Mouse (Mus musculus): ENCODE measurements around the gene Bcas1. TPM values are rescaled to one million over a fixed set of nuclear protein-coding genes. Genes with fewer than 3 reads are reported as not detected.

Bcas1 gene
- polyA plus RNA-seq, 1 experiment from 2014 or later: 1.8 TPM

DNA sequence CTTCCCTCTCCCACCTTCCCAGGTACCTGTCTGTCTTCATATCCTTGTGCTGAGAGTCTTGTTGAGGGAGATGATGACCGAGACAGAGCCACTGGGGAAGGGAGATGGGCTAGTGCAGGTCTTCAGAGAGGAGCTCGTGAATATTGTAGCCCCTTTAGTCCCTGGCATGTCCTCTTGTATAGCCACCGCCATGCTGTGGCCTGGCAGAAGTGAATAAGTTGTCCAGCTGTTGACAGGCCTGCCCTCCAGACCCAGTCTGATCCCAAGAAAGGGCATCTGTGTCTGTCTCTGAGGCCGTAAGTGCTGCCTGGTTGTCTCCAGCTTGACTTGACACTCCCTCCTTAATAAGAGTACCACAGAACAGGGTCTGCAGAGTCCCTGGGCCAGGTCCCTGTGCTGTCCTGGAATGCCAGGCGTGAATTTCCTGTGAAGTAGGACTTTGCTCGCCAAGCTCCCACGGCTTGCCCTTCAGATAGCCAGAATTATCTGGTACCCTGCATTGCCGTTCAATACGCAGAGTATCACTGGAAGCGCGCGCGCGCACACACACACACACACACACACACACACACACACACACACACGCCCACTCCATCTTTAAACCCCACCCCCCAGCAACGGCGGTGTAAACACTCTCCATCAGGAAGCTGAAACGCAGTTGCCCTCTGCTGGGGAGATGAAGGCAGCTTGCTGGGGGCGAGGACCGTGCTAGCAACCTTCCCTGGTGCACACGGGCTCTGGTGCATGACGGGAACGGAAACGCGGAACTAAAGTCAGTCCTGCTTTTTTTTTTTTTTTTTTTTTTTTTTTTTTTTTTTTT lies 108.7 kb downstream of the Bcas1 start:
- H3K4me1 ChIP-seq: peaks cover 40% of the 10 kb centered on the region
- H3K9me3 ChIP-seq (replicated peaks): no peaks in the 10 kb centered on the region
- peak; percentile 91 for DNase-seq (ENCODE audit: low spot score)
- peak overlapping the region; percentile 54 for H3K4me3 ChIP-seq
- no peaks in the 10 kb centered on the region for H3K36me3 ChIP-seq
- 11% methylated on average over 25 of the region's 25 CpGs for WGBS
- peaks cover 24% of the 10 kb centered on the region for H3K27me3 ChIP-seq (ENCODE audit: low read depth, poor library complexity, severe bottlenecking)
- H3K27ac ChIP-seq (replicated peaks): peak overlapping the region; percentile 92

DNA sequence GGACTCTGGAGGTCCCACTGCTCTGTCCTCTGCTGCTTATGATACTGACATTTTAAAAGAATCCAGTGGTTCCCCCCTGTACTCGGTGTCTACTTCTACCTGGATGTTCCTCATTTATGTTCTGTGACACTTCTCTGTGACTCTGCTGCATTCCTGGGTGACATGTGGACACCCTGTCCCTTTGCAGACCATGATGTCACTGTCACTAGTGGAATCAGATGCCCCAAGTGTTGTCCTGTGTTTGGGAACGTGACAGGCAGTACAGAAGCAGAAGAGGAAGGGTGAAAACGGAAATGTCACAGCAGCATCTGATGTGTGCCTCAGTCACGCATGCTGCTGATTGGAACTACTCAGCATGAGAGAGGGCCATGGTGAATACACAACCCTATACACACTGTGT lies 110.9 kb downstream of the Bcas1 start:
- H3K36me3 ChIP-seq: no peaks in the 10 kb centered on the region
- H3K27ac ChIP-seq (replicated peaks): no peak overlapping the region
- peaks cover 5% of the 10 kb centered on the region; the same call in 1 of the 2 replicates for H3K27me3 ChIP-seq (ENCODE audit: low read depth, poor library complexity, severe bottlenecking)
- H3K4me1 ChIP-seq: peaks cover 22% of the 10 kb centered on the region
- no peak for DNase-seq (ENCODE audit: low spot score)
- no peaks in the 10 kb centered on the region for H3K9me3 ChIP-seq (replicated peaks)
- WGBS: 92% methylated on average over 4 of the region's 4 CpGs
- no peak overlapping the region for H3K4me3 ChIP-seq

DNA sequence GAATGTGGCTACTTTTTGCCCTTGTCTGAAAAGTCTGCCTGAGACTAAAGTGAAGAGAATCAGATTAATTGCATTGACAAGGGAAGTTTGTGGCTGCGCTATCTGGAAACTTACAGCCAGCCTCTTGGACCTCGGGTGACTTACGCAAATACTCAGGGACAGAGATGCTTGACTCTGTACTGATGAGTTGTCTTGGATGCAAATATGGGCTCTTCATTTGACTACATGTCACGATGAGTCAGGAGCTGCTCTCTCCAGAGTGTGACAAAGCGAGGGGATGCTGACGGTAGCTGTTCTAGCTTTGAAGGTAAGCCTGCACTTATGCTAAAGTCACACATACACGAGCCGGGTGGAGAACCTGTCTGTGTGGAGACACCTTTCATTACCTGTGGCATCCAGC lies 111.3 kb downstream of the Bcas1 start:
- H3K27me3 ChIP-seq (ENCODE audit: low read depth, poor library complexity, severe bottlenecking): peaks cover under 1% of the 10 kb centered on the region; the same call in 1 of the 2 replicates
- no peaks in the 10 kb centered on the region for H3K9me3 ChIP-seq (replicated peaks)
- H3K4me1 ChIP-seq: peaks cover 18% of the 10 kb centered on the region
- WGBS: 95% methylated on average over 8 of the region's 8 CpGs
- no peak for DNase-seq (ENCODE audit: low spot score)
- H3K27ac ChIP-seq (replicated peaks): no peak overlapping the region
- no peaks in the 10 kb centered on the region for H3K36me3 ChIP-seq
- H3K4me3 ChIP-seq: no peak overlapping the region

DNA sequence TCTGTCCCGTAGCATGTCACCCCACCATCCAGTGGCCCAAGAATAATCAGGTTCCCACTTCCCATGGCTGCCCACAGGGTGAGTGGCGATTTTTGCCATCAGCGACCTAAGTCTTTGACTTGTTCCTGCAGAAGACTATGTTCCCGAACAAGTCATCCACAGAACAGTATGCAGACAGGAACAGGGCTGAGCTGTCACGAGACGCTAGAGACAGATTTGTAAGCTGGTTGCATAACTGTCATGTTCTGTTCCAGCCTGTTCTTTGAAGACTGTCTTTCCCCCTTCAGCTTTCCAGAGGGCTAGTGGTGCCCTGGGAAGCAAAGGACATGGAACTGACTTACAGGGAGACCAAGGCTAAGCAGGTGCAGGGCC lies 116.7 kb downstream of the Bcas1 start:
- H3K4me3 ChIP-seq: no peak overlapping the region
- no peaks in the 10 kb centered on the region for H3K9me3 ChIP-seq (replicated peaks)
- no peaks in the 10 kb centered on the region for H3K27me3 ChIP-seq (ENCODE audit: low read depth, poor library complexity, severe bottlenecking)
- no peak overlapping the region for H3K27ac ChIP-seq (replicated peaks)
- H3K36me3 ChIP-seq: no peaks in the 10 kb centered on the region
- DNase-seq (ENCODE audit: low spot score): no peak
- 0 out of 2 replicates have a peak, but pooled peaks cover 3% of the 10 kb centered on the region for H3K4me1 ChIP-seq
- WGBS: 90% methylated on average over 6 of the region's 6 CpGs

DNA sequence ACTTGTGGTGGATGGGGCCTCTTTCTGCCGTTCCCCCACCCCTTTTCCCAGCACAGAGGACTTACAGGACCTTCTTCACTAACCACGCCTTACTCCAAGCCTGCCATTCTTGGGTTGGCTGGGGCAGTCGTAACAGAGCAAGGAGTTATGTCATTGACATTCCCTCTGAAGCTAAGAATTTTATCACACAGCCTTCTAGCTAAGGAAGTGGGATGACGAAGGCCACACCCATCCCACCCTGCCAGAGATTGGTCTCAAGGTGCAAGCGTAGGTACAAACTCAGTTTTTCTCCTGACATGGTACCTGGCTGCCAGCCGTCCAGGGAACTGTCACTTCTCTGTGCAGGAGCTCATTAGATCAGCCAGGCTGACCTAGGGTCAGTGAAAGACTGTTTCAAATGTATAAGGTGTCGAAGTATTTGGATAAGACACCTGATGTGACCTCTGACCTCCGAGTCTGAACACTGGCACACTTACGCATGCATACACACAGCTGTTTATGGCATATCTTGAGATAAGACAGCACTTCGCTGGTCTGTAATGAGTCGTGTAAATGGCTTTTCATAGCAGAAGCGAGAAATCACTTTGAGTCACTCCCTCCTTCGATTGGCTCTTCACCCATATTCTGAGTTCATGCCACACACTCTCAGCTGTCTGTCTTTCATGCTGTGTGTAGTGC lies 117.2 kb downstream of the Bcas1 start:
- Histone ChIP-seq H3K4me3 (no peak overlapping the region), H3K27me3 (ENCODE audit: low read depth, poor library complexity, severe bottlenecking) (no peaks in the 10 kb centered on the region), H3K4me1 (0 out of 2 replicates have a peak, but pooled peaks cover 3% of the 10 kb centered on the region), H3K27ac (replicated peaks) (no peak overlapping the region), H3K9me3 (replicated peaks) (no peaks in the 10 kb centered on the region), H3K36me3 (no peaks in the 10 kb centered on the region)
- 86% methylated on average over 13 of the region's 13 CpGs for WGBS
- DNase-seq (ENCODE audit: low spot score): no peak

DNA sequence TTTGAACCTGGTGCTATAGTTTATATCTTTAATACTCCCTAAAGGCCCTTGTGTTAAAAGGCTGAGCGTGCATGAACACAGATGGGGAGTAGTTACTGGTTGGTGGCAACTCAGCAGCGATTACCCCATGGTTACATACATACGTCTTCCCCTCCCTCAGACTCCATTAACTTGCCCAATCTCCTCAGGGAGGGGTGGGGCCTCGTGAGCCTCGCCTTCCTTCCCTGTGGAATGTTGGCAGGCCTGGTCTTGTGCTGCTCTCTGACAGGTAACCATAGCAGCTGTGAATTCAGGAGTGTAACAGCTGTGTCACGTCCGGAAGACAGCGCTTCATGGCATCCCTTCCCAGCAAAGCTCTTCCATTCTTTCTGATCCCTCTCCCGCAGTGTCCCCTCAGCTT lies 118.7 kb downstream of the Bcas1 start:
- Histone ChIP-seq H3K36me3 (no peaks in the 10 kb centered on the region), H3K27ac (replicated peaks) (no peak overlapping the region), H3K27me3 (ENCODE audit: low read depth, poor library complexity, severe bottlenecking) (no peaks in the 10 kb centered on the region), H3K4me1 (0 out of 2 replicates have a peak, but pooled peaks cover 3% of the 10 kb centered on the region), H3K4me3 (no peak overlapping the region), H3K9me3 (replicated peaks) (no peaks in the 10 kb centered on the region)
- no peak for DNase-seq (ENCODE audit: low spot score)
- 58% methylated on average over 9 of the region's 9 CpGs for WGBS

DNA sequence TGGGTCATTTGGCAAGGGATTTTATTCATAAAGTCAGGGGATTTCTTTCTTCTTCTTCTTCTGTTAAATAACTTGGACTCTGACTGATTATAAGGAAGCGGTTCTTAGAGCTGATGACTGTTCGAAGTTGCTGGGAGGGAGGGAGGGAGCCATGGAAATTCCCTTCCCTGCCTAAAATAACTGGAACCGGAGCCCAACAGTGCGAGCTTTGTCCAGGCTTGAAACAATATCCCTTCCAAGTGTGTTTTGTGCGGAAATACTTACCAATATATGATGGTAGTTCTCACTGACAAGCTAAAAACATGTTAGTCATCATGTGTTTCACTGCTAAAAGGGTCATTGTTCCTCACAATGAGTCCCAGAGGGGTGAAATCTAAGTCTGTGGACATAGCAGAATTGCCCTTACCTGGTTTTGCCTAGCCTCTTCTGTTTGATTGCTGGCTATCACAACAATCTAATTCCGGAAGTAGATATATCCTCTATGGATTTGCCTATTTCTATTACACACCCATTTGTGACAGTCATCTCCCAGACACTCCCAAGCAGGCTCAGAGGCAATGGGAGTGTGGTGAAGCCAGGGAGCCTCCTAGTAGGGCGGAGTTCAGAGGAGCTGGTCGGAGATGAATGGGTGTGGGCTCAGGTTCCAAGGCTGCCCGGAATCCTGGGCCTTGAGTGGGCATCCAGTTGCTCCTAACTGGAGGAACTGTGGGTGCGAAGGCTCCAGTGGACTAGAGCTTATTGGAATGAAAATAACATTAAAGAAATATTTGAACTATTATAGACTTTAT lies 119.4 kb downstream of the Bcas1 start:
- DNase-seq (ENCODE audit: low spot score): no peak
- Histone ChIP-seq H3K27ac (replicated peaks) (no peak overlapping the region), H3K36me3 (no peaks in the 10 kb centered on the region), H3K4me1 (0 out of 2 replicates have a peak, but pooled peaks cover 3% of the 10 kb centered on the region), H3K4me3 (no peak overlapping the region), H3K27me3 (ENCODE audit: low read depth, poor library complexity, severe bottlenecking) (no peaks in the 10 kb centered on the region), H3K9me3 (replicated peaks) (no peaks in the 10 kb centered on the region)
- WGBS: 64% methylated on average over 10 of the region's 10 CpGs

DNA sequence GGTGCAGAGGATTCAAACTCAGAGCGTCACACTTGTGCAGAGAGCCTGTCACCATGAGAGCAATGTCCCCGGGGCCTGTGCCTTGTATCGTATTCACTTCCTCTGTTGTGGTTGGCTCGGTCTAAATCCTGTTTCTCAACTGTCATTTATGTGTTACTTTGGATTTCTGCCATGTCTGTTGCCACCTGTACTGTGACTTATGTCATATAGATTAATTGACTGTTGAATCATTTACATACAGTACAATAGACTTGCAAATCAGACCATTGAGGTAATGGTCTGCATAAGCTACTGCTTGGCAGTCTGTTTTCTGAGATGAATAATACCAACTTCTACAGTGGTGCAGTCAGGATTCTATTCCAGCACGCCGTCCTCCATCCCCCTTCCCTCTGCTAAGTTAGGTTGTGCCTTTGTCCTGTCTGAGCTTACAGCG lies 120.0 kb downstream of the Bcas1 start:
- no peak for DNase-seq (ENCODE audit: low spot score)
- H3K27ac ChIP-seq (replicated peaks): no peak overlapping the region
- H3K4me1 ChIP-seq: 0 out of 2 replicates have a peak, but pooled peaks cover 3% of the 10 kb centered on the region
- no peaks in the 10 kb centered on the region for H3K27me3 ChIP-seq (ENCODE audit: low read depth, poor library complexity, severe bottlenecking)
- no peaks in the 10 kb centered on the region for H3K36me3 ChIP-seq
- H3K4me3 ChIP-seq: no peak overlapping the region
- H3K9me3 ChIP-seq (replicated peaks): no peaks in the 10 kb centered on the region; the same call in 1 of the 2 replicates
- whole genome bisulfite sequencing: 80% methylated on average over 7 of the region's 7 CpGs

DNA sequence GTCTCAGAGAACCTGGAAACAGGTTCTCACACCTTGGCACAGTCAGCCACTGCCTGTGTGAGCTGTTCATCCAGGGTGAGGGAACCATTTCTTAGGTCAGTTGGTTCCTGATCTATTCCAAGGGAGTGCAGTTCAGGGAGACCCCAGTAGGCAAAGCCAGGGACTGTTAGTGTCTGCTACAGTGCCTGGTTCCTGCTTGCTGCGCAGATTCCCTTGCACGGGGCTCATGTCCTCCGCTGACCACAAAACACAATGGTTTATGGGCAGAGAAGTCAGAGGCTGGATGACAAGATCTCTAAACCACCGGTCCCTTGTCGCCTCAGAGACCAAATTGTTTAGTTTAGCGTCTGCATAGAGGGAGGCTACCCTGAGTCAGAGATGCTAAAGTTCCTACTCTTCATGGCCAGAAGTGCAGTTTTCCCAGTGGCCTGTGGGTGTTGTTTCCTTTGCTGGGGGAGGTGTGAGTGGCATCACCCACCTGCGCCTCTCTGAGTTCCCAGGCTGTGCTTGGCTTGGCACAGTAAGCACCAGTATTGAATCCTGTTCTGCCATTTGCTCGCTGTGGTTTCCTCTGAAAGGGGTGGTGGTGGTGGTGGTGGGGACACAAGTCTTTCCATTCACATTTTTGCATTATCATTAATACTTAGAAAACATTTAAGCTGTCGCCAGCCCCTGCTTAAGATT lies 120.9 kb downstream of the Bcas1 start:
- Histone ChIP-seq H3K36me3 (no peaks in the 10 kb centered on the region), H3K4me1 (0 out of 2 replicates have a peak, but pooled peaks cover 3% of the 10 kb centered on the region), H3K27ac (replicated peaks) (no peak overlapping the region), H3K4me3 (no peak overlapping the region), H3K27me3 (ENCODE audit: low read depth, poor library complexity, severe bottlenecking) (no peaks in the 10 kb centered on the region), H3K9me3 (replicated peaks) (no peaks in the 10 kb centered on the region; the same call in 1 of the 2 replicates)
- 87% methylated on average over 9 of the region's 9 CpGs for WGBS
- DNase-seq (ENCODE audit: low spot score): no peak

DNA sequence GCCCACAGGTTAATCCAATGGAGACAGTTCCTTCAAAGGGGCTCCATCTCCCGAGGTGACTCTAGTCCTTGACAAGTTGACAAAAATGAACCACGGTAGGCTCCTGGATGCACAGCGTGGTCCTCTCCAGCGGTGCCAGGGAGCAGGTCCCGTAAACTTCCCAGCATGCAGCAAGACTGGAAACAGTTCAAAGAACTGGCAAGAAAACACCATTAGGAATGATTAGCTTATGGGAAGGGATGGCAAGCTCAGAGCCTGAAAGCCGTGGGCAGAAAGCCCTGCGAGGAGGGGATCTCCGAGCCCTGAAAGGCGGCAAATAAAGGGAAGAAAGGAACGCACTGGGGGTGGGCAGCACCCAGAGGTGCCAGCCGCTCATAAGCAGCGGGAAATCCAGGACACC lies 122.9 kb downstream of the Bcas1 start:
- WGBS: 69% methylated on average over 12 of the region's 12 CpGs
- no peak overlapping the region for H3K27ac ChIP-seq (replicated peaks)
- no peaks in the 10 kb centered on the region for H3K27me3 ChIP-seq (ENCODE audit: low read depth, poor library complexity, severe bottlenecking)
- no peaks in the 10 kb centered on the region; the same call in 1 of the 2 replicates for H3K9me3 ChIP-seq (replicated peaks)
- H3K4me3 ChIP-seq: no peak overlapping the region
- H3K4me1 ChIP-seq: peaks cover 9% of the 10 kb centered on the region
- no peaks in the 10 kb centered on the region for H3K36me3 ChIP-seq
- DNase-seq (ENCODE audit: low spot score): no peak

DNA sequence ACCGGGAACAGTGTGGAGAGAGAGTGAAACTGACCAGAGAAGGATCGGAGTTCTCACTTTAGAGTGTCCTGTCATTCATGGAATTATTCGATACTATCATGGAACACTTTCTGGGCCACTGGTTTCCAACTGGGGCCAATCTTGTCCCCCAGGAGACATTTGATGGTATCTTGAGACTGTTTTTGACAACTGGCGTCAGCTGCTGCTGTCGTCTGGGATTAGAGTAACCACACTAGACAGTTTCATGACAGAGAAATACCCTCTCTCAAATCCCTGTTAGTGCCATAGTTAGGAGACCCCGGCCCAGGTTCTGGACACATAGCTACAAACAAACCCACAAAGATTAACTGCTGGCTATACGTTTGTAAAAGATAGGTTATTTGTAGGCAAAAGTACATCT lies 124.0 kb downstream of the Bcas1 start:
- 92% methylated on average over 7 of the region's 7 CpGs for WGBS
- H3K36me3 ChIP-seq: no peaks in the 10 kb centered on the region
- no peaks in the 10 kb centered on the region for H3K27me3 ChIP-seq (ENCODE audit: low read depth, poor library complexity, severe bottlenecking)
- no peaks in the 10 kb centered on the region; the same call in 1 of the 2 replicates for H3K9me3 ChIP-seq (replicated peaks)
- H3K27ac ChIP-seq (replicated peaks): no peak overlapping the region
- peaks cover 9% of the 10 kb centered on the region for H3K4me1 ChIP-seq
- no peak for DNase-seq (ENCODE audit: low spot score)
- H3K4me3 ChIP-seq: no peak overlapping the region

DNA sequence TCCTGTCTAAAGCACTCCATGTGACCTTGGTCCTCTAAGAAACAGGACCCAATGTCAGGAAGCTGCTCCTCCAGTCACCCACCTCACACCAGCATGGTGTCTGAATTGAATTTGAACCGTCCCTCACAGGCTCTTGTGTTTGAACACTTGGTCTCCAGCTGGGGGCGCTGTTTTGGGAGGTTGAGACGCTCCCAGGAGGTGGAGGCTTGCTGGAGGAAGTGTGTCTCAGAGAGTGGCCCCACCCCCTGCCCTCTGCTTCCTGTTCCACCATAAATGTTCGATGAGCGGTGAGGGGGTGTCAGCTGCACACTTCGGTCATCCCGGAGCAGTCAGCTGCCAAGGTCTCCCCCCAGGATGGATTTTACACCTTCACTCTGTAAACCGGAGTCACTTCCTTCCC lies 124.8 kb downstream of the Bcas1 start:
- no peak for DNase-seq (ENCODE audit: low spot score)
- no peak overlapping the region for H3K4me3 ChIP-seq
- 89% methylated on average over 8 of the region's 8 CpGs for WGBS
- H3K4me1 ChIP-seq: peaks cover 6% of the 10 kb centered on the region
- no peak overlapping the region for H3K27ac ChIP-seq (replicated peaks)
- no peaks in the 10 kb centered on the region for H3K36me3 ChIP-seq
- H3K27me3 ChIP-seq (ENCODE audit: low read depth, poor library complexity, severe bottlenecking): no peaks in the 10 kb centered on the region
- H3K9me3 ChIP-seq (replicated peaks): no peaks in the 10 kb centered on the region; the same call in 1 of the 2 replicates
